Mouse (Mus musculus) CD4-positive, CD25-positive, alpha-beta regulatory T cell, adult 2 months (primary cell): Measurements from ENCODE around the gene Mcu.

Source experiments
- DNase-seq: peaks from one replicate; pipeline ENCODE4 v3.0.0-alpha.2; 2012; ENCODE audit warnings: low read depth, low spot score

Gene Mcu

GRCm38 (mm10) chr10:59616522-59616921 lies at the start of gene Mcu:
Mcu (minus strand) TSS chr10:59616692.
- DNase-seq: peak; percentile 96

GRCm38 (mm10) chr10:59665503-59666291 lies 49.2 kb upstream of the Mcu start:
- DNase-seq: no peak

- DNase-seq: no peak
Measured at GRCm38 (mm10) chr10:59664765-59665164, 48.3 kb upstream of the Mcu start.

GRCm38 (mm10) chr10:59656799-59657198 lies 40.3 kb upstream of the Mcu start:
- peak; percentile 41 for DNase-seq

DNA sequence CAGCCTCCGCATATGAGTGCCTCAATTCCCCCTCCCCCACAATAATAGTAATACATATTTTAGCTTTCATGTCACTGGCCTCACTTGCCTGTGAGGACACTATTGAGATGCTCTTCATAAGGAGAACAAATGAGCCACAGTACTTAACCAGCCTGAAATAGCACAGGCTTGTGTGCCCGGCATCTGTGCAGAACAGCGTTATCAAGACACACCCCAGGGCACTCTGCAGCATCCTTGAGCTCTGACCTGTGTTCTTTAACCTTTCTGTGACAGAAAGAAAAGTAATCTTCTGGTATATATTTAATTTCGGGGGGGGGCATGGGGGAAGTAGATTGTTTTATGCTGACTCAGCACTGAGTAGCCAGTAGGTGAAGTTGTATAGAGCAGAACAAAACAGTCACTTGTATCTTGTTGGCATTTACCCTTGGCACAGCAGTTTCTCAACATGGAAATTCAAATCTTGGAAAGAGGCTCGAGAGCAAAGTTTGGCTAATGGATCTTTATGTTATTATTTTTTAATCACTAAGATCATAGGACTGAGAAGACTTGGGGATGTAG lies 30.4 kb upstream of the Mcu start:
- DNase-seq: no peak

GRCm38 (mm10) chr10:59645153-59645552 lies 28.7 kb upstream of the Mcu start:
- no peak for DNase-seq

DNA sequence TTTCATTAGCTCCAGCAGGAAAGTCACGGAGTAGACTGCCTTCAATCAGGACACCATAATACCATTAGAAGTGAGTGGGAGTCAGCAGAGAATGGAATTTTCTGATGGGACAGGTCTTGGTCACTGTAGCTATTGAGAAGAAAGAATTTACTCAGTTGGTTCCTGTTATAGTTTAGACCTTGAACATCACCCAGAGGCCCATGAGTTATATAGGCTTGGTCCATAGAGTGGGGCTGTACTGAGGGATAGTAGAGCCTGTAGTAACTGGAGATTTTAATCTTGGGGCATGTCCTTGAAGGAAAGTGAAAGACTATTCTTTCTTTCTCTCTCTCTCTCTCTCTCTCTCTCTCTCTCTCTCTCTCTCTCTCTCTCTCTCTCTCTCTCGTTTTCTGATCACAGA lies 28.2 kb upstream of the Mcu start:
- DNase-seq: no peak

DNA sequence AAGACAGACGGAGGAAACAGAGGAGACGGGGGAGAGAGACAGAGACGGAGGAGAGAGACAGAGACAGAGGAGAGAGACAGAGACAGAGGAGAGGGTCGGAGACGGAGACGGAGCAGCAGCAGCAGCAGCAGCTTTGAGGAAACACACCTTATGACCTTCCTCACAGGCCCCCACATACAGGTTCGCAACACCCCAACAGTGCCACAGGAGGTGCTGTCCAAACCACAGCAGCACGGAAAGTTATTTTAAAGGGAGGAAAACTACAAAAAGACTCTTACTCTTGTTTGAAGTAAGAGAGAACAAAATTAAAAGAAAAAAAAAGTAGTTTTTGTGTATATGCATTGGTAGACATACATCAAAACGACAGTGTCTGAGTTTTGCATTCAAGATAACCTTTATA lies 27.2 kb upstream of the Mcu start:
- DNase-seq: peak; percentile 59

DNA sequence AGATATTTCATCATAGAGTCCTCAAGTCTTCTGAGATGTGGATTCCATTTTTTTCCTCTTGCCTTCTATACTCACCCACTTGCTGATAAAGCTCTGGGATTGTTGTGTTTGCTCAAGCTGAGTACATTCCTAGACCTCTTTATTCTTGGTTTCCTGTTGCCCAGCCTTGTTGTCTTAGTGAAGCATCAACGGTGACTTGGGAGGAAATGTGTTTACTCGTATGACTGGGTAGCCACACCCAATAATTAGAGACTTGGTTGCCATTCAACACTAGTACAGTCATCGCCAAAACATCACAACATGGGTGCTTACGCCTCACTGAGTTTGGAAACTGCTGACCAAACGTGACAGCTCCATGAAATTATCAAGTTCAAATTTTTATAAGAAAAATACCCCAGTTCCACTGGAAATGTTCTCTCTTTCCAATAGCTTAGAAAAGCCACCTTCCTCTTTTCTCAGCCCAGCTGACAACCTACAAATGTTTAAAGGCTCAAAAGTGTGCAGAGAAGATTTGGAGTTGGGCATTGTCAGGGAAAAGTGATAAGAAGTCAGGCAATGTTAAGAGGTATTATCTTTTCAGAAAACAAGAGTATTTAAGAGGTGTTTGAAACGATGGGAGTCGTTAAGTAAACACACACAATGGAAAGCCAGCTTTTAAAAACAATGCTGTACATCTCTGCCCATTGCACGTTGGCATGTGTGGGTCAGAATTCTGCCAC lies 26.3 kb upstream of the Mcu start:
- DNase-seq: peak; percentile 50

- no peak for DNase-seq
Measured at GRCm38 (mm10) chr10:59638576-59638975, 22.1 kb upstream of the Mcu start.

- no peak for DNase-seq
Measured at GRCm38 (mm10) chr10:59637596-59638124, 21.2 kb upstream of the Mcu start.

DNA sequence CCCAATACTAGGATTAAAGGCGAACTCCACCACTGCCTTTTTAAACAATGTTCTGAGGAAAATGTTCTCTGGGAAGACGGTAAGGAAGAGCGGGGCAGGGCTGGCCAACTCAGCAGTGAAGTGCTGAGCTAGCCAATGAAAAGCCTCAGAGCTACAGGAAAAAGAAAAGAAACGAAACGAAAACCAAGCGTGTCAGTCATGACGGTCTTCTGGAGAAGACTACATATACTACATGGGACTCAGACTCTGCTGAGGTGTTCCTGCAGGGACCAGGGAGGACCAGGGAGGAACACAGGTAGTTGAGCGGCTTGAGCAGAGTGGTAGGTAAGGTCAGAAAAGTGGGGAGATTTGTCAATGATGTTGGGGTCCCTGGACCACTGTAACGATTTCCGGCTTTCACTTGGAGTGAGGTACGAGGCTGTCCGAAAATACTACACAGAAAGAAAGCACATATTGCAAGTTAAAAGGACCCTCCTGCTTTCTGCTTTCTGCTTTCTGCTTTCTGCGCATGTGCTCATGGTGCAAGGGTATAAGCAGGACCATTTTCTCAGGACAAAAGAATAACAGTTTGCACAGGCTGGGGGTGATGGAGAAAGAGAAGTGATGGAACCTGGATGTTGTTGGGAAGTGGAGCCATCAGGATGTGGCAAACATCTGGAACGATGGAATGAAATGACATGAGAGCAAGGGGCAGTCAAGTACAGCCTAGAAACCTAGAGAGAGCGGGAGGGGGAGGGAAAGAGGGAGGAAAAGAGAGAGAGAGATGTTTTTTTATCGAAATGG lies 20.4 kb upstream of the Mcu start:
- peak; percentile 65 for DNase-seq

GRCm38 (mm10) chr10:59636048-59636447 lies 19.6 kb upstream of the Mcu start:
- DNase-seq: peak; percentile 5

- DNase-seq: no peak
Measured at GRCm38 (mm10) chr10:59629506-59629782, 13.0 kb upstream of the Mcu start.

- no peak for DNase-seq
Measured at GRCm38 (mm10) chr10:59628641-59629505, 12.4 kb upstream of the Mcu start.

DNA sequence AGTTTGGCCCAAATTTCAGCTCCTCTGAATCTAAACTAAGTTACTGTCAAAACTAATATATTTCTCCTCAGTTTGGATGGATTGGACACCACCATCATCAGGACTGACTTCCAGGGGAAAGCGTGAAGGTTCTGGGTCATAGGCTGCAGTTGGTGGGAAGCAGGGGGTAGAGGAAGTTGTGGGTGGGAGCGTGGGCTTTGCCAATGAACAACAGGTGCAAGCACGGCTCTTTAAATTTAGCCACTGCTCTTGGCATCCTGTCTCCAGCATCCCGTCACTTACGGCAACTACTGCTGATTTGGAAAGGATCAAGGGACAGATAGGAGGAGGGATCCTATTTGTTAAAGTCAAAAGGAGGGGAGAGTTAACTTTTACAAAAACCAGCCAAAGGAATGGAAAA lies 7.0 kb upstream of the Mcu start:
- DNase-seq: no peak

DNA sequence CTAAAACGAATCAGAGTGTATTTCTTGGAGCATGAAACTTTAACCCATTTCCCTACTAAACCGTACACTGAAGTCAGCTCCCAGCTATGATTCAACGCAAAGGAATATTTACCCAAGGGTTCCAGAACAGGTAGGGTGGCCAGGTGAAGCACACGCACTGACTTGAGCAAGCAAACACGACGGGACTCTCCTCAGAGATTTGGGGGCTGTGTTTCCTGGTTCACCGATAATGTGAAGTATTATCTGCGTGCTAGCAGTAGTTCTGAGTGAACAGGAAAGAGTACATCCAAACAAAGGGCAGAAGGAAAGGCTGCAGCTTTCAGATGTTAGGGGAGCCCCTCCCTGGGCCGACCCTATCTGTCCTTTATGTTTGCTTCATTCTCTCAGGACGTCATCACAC lies 4.9 kb upstream of the Mcu start:
- no peak for DNase-seq

DNA sequence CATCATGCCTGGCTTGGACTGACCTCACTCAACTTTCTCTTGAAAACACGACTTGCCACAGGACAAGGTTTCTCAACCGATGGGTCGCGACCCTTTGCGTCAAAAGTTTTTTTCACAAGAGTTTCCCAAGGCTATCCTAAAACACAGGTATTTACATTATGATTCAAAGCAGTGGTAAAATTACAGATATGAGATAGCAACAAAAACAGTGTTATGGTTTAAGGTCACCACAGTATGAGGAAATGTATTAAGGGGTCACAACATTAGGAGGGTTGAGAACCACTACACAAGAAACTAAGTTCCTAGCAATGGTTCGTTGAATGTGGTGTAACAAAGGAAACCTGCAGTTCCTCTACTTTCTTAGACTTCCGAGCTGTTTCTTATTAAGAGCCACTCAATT lies 1.3 kb upstream of the Mcu start:
- DNase-seq: no peak

DNA sequence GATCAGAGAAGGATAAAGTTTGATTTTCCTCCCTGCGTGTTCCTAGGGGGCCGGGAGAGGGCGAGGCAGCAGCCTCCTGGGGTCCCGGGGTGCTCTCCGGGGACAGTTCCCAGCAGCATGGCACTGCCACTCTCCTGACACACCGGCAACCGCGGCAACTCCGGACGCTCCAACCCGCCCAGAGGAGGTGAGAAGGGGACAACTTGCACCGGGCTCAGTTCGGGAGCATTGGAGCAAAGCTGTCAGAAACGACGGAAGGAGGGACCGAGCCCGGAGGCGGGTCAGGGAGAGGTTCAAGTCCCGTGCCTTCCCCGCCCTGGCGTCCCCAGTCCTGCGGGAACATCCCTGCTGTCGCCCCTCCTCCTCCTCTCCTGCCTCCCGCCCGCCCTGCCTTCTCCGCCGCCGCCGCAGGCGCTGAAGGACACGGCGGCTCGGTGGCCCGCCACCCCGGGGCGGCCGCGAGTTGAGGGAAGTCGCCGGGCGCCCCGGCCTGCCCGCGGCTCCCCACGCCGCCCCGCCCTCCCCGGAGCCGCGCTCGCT lies 441 bp downstream of the Mcu start, which contains the start of gene Gm10322:
Gm10322 (plus strand) TSS at position 83 of the 540 bp plus-strand sequence.
- no peak for DNase-seq

- DNase-seq: peak; percentile 20
Measured at GRCm38 (mm10) chr10:59615411-59615810, 1.1 kb downstream of the Mcu start.

GRCm38 (mm10) chr10:59614141-59614540 lies 2.4 kb downstream of the Mcu start:
- DNase-seq: no peak
